Mouse (Mus musculus): Measurements from ENCODE around the gene Fbxl3. TPM values are rescaled to one million over a fixed set of nuclear protein-coding genes. Genes with fewer than 3 reads are reported as not detected.
A peak's percentile ranks its signal among the peaks of the same experiment; 100 is the strongest.

The Fbxl3 gene
- total and polyA plus RNA-seq, 3 experiments, result 12.0 to 101 (median 50.8) TPM

GRCm38 (mm10) chr14:103075166-103075565, 24.2 kb downstream of the Fbxl3 start:
- Histone ChIP-seq H3K4me3 (ENCODE audit: low read depth, low read length) (no peak overlapping the region), H3K36me3 (replicated peaks) (peaks cover 77% of the 10 kb centered on the region), H3K27me3 (ENCODE audit: insufficient read depth, low read length) (no peaks in the 10 kb centered on the region), H3K4me1 (ENCODE audit: insufficient read depth, low read depth, low read length) (peaks cover 40% of the 10 kb centered on the region), H3K9me3 (replicated peaks) (no peaks in the 10 kb centered on the region)
- DNase-seq (ENCODE audit: low spot score) (no peak), ATAC-seq (ENCODE audit: extremely low read depth, insufficient number of reproducible peaks, low FRiP score, poor library complexity, severe bottlenecking) (no peak)
- TF ChIP-seq TAL1 (conservative IDR thresholded peaks at IDR 0.05; ENCODE audit: low read depth, low read length) (no peak), POLR2AphosphoS5 (IDR thresholded peaks at IDR 0.05; ENCODE audit: insufficient replicate concordance, low read depth, low read length) (no peak), GATA2 (IDR thresholded peaks at IDR 0.05; ENCODE audit: borderline replicate concordance, low read depth, low read length) (no peak), CTCF (IDR thresholded peaks at IDR 0.05; ENCODE audit: low read depth, low read length) (no peak), GATA1 (IDR thresholded peaks at IDR 0.05; ENCODE audit: borderline replicate concordance, low read length) (no peak)

- Histone ChIP-seq H3K9me3 (replicated peaks) (no peaks in the 10 kb centered on the region), H3K4me1 (ENCODE audit: insufficient read depth, low read depth, low read length) (peaks cover 44% of the 10 kb centered on the region), H3K36me3 (replicated peaks) (peaks cover 68% of the 10 kb centered on the region), H3K4me3 (ENCODE audit: low read depth, low read length) (no peak overlapping the region), H3K27me3 (ENCODE audit: insufficient read depth, low read length) (no peaks in the 10 kb centered on the region)
- ATAC-seq (ENCODE audit: extremely low read depth, insufficient number of reproducible peaks, low FRiP score, poor library complexity, severe bottlenecking) (no peak), DNase-seq (ENCODE audit: low spot score) (no peak)
- TF ChIP-seq TAL1 (conservative IDR thresholded peaks at IDR 0.05; ENCODE audit: low read depth, low read length) (no peak), POLR2AphosphoS5 (IDR thresholded peaks at IDR 0.05; ENCODE audit: insufficient replicate concordance, low read depth, low read length) (no peak)
Measured at GRCm38 (mm10) chr14:103073825-103074224, 25.5 kb downstream of the Fbxl3 start.

GRCm38 (mm10) chr14:103072731-103073130, 26.6 kb downstream of the Fbxl3 start:
- no peak for DNase-seq (ENCODE audit: low spot score)
- ATAC-seq (ENCODE audit: extremely low read depth, insufficient number of reproducible peaks, low FRiP score, poor library complexity, severe bottlenecking), result no peak
- no peaks in the 10 kb centered on the region for H3K9me3 ChIP-seq (replicated peaks)
- TF ChIP-seq POLR2AphosphoS5 (IDR thresholded peaks at IDR 0.05; ENCODE audit: insufficient replicate concordance, low read depth, low read length) (no peak), GATA1 (IDR thresholded peaks at IDR 0.05; ENCODE audit: borderline replicate concordance, low read length) (no peak)
- H3K4me1 ChIP-seq (ENCODE audit: insufficient read depth, low read depth, low read length), result peaks cover 34% of the 10 kb centered on the region
- peaks cover 57% of the 10 kb centered on the region for H3K36me3 ChIP-seq (replicated peaks)
- H3K4me3 ChIP-seq (ENCODE audit: low read depth, low read length), result no peak overlapping the region
- no peaks in the 10 kb centered on the region for H3K27me3 ChIP-seq (ENCODE audit: insufficient read depth, low read length)

- no peak for ATAC-seq (ENCODE audit: extremely low read depth, insufficient number of reproducible peaks, low FRiP score, poor library complexity, severe bottlenecking)
- Histone ChIP-seq H3K4me1 (ENCODE audit: insufficient read depth, low read depth, low read length) (peaks cover 35% of the 10 kb centered on the region), H3K27me3 (ENCODE audit: insufficient read depth, low read length) (no peaks in the 10 kb centered on the region), H3K4me3 (ENCODE audit: low read depth, low read length) (no peak overlapping the region), H3K9me3 (replicated peaks) (no peaks in the 10 kb centered on the region), H3K36me3 (replicated peaks) (peaks cover 46% of the 10 kb centered on the region)
- DNase-seq (ENCODE audit: low spot score), result no peak
- no peak for TF ChIP-seq CTCF (IDR thresholded peaks at IDR 0.05; ENCODE audit: low read depth, low read length)
- no peak for TF ChIP-seq GATA1 (IDR thresholded peaks at IDR 0.05; ENCODE audit: borderline replicate concordance, low read length)
- TF ChIP-seq TAL1 (conservative IDR thresholded peaks at IDR 0.05; ENCODE audit: low read depth, low read length), result no peak
- no peak for TF ChIP-seq GATA2 (IDR thresholded peaks at IDR 0.05; ENCODE audit: borderline replicate concordance, low read depth, low read length)
- no peak for TF ChIP-seq POLR2AphosphoS5 (IDR thresholded peaks at IDR 0.05; ENCODE audit: insufficient replicate concordance, low read depth, low read length)
Measured at GRCm38 (mm10) chr14:103071471-103071870, 27.9 kb downstream of the Fbxl3 start.

- ATAC-seq (ENCODE audit: extremely low read depth, insufficient number of reproducible peaks, low FRiP score, poor library complexity, severe bottlenecking) (no peak), DNase-seq (ENCODE audit: low spot score) (no peak)
- H3K4me1 ChIP-seq (ENCODE audit: insufficient read depth, low read depth, low read length), result peaks cover 36% of the 10 kb centered on the region
- peaks cover 40% of the 10 kb centered on the region for H3K36me3 ChIP-seq (replicated peaks)
- no peaks in the 10 kb centered on the region for H3K27me3 ChIP-seq (ENCODE audit: insufficient read depth, low read length)
- H3K9me3 ChIP-seq (replicated peaks), result no peaks in the 10 kb centered on the region
- TF ChIP-seq GATA2 (IDR thresholded peaks at IDR 0.05; ENCODE audit: borderline replicate concordance, low read depth, low read length) (no peak), POLR2AphosphoS5 (IDR thresholded peaks at IDR 0.05; ENCODE audit: insufficient replicate concordance, low read depth, low read length) (no peak), TAL1 (conservative IDR thresholded peaks at IDR 0.05; ENCODE audit: low read depth, low read length) (no peak), GATA1 (IDR thresholded peaks at IDR 0.05; ENCODE audit: borderline replicate concordance, low read length) (no peak), CTCF (IDR thresholded peaks at IDR 0.05; ENCODE audit: low read depth, low read length) (no peak)
- peak overlapping the region; percentile 80 for H3K4me3 ChIP-seq (ENCODE audit: low read depth, low read length)
Measured at GRCm38 (mm10) chr14:103070790-103071189, 28.6 kb downstream of the Fbxl3 start.

GRCm38 (mm10) chr14:103069864-103070611, 29.3 kb downstream of the Fbxl3 start, which contains the start of gene Cln5:
Gene Cln5 (plus strand): TSS chr14:103070216.
- Histone ChIP-seq H3K9me3 (replicated peaks) (no peaks in the 10 kb centered on the region), H3K27me3 (ENCODE audit: insufficient read depth, low read length) (no peaks in the 10 kb centered on the region), H3K36me3 (replicated peaks) (peaks cover 32% of the 10 kb centered on the region), H3K4me1 (ENCODE audit: insufficient read depth, low read depth, low read length) (peaks cover 41% of the 10 kb centered on the region), H3K4me3 (ENCODE audit: low read depth, low read length) (peak within 1 kb of the TSS; percentile 80)
- TF ChIP-seq TAL1 (conservative IDR thresholded peaks at IDR 0.05; ENCODE audit: low read depth, low read length) (no peak), GATA2 (IDR thresholded peaks at IDR 0.05; ENCODE audit: borderline replicate concordance, low read depth, low read length) (no peak), POLR2AphosphoS5 (IDR thresholded peaks at IDR 0.05; ENCODE audit: insufficient replicate concordance, low read depth, low read length) (no peak), CTCF (IDR thresholded peaks at IDR 0.05; ENCODE audit: low read depth, low read length) (no peak), GATA1 (IDR thresholded peaks at IDR 0.05; ENCODE audit: borderline replicate concordance, low read length) (no peak)
- ATAC-seq (ENCODE audit: extremely low read depth, insufficient number of reproducible peaks, low FRiP score, poor library complexity, severe bottlenecking) (peak; percentile 81), DNase-seq (ENCODE audit: low spot score) (peak; percentile 99)

Data from G1E (cell line).